Mouse (Mus musculus) small intestine, adult 2 months (tissue): ENCODE results near the gene Slc25a33. TPM values are rescaled to one million over a fixed set of nuclear protein-coding genes. Genes with fewer than 3 reads are reported as not detected.

Experiments
- H3K27ac ChIP-seq: fragments of 200-500 bp; 2 replicates; pipeline ENCODE4 v1.5.1; 2012; ENCODE audit warnings: low read depth, low read length, control low read depth, inconsistent platforms; ENCODE audit not compliant: insufficient read depth
- H3K27me3 ChIP-seq: fragments of 200-500 bp; 2 replicates; pipeline ENCODE4 v1.6.1; 2012; ENCODE audit warnings: mild to moderate bottlenecking, moderate library complexity, low read length, inconsistent platforms; ENCODE audit not compliant: control insufficient read depth, insufficient read depth
- H3K36me3 ChIP-seq: fragments of 200-500 bp; 2 replicates; pipeline ENCODE4 v1.6.1; 2012; ENCODE audit warnings: mild to moderate bottlenecking, low read length, control low read depth, inconsistent platforms; ENCODE audit not compliant: control insufficient read depth, insufficient read depth
- H3K4me1 ChIP-seq: fragments of 200-500 bp; 2 replicates; pipeline ENCODE4 v1.6.1; 2012; ENCODE audit warnings: low read length, inconsistent platforms, mixed read lengths; ENCODE audit not compliant: control insufficient read depth, insufficient read depth, insufficient read length
- H3K4me3 ChIP-seq: fragments of 200-500 bp; 2 replicates; pipeline ENCODE4 v1.5.1; 2012; ENCODE audit warnings: low read depth, mild to moderate bottlenecking, control low read depth, inconsistent platforms, low read length, moderate library complexity
- CTCF ChIP-seq: fragments of 200-500 bp; IDR thresholded peaks from 2 replicates; pipeline ENCODE4 v1.5.1; 2012; ENCODE audit warnings: low read depth, mild to moderate bottlenecking, control low read depth, inconsistent platforms, low read length, moderate library complexity, mixed read lengths; ENCODE audit not compliant: insufficient replicate concordance, insufficient read length; ENCODE audit errors: extremely low read depth
- POLR2A ChIP-seq: fragments of 200-500 bp; IDR thresholded peaks from 2 replicates; pipeline ENCODE4 v1.6.1; 2012; ENCODE audit warnings: low read depth, mild to moderate bottlenecking, control low read depth, inconsistent platforms, low read length, moderate library complexity
- WGBS: fragments of 180-500 bp; shearing (Covaris S2); methylation state at CpG from one replicate; pipeline ENCODE4 v1.1.7; 2018; 5-methylcytosine and 5-hydroxymethylcytosine counted together
- polyA plus RNA-seq: library from polyadenylated mRNA; depleted of rRNA; stranded (reverse); fragments of >200 nt; gene quantifications from 2 replicates; pipeline ENCODE4 v1.2.3, GENCODE M21; 2012

Gene Slc25a33
- polyA plus RNA-seq, 1 experiment = 5.3 TPM

GRCm38 (mm10) chr4:149800172-149800464 is 26.0 kb upstream of the Slc25a33 start:
- 81% methylated on average over 6 of the region's 6 CpGs for WGBS
- Histone ChIP-seq H3K36me3 (no peaks in the 10 kb centered on the region), H3K4me3 (no peak overlapping the region), H3K27me3 (no peaks in the 10 kb centered on the region), H3K27ac (no peak overlapping the region), H3K4me1 (no peaks in the 10 kb centered on the region; the same call in 1 of the 2 replicates)
- TF ChIP-seq POLR2A = no peak
- no peak for TF ChIP-seq CTCF

- Histone ChIP-seq H3K36me3 (no peaks in the 10 kb centered on the region), H3K27ac (no peak overlapping the region), H3K4me3 (no peak overlapping the region), H3K27me3 (no peaks in the 10 kb centered on the region), H3K4me1 (no peaks in the 10 kb centered on the region; the same call in 1 of the 2 replicates)
- 79% methylated on average over 16 of the region's 16 CpGs for WGBS
- no peak for TF ChIP-seq CTCF
- TF ChIP-seq POLR2A = no peak
Measured at GRCm38 (mm10) chr4:149799346-149800171, 25.5 kb upstream of the Slc25a33 start.

- Histone ChIP-seq H3K36me3 (no peaks in the 10 kb centered on the region), H3K4me3 (no peak overlapping the region), H3K4me1 (no peaks in the 10 kb centered on the region; the same call in 1 of the 2 replicates), H3K27ac (peak overlapping the region; percentile 84), H3K27me3 (no peaks in the 10 kb centered on the region)
- 56% methylated on average over 7 of the region's 7 CpGs for WGBS
- TF ChIP-seq CTCF = no peak
- TF ChIP-seq POLR2A = no peak
Measured at GRCm38 (mm10) chr4:149798684-149799309, 24.7 kb upstream of the Slc25a33 start.

GRCm38 (mm10) chr4:149798116-149798515 is 24.0 kb upstream of the Slc25a33 start:
- TF ChIP-seq POLR2A (no peak), CTCF (no peak)
- H3K36me3 ChIP-seq = no peaks in the 10 kb centered on the region
- no peaks in the 10 kb centered on the region for H3K27me3 ChIP-seq
- no peaks in the 10 kb centered on the region; the same call in none of the 2 replicates for H3K4me1 ChIP-seq
- H3K27ac ChIP-seq = peak overlapping the region; percentile 84
- no peak overlapping the region for H3K4me3 ChIP-seq
- WGBS = 83% methylated on average over 2 of the region's 2 CpGs

GRCm38 (mm10) chr4:149797220-149797610 is 23.1 kb upstream of the Slc25a33 start:
- no peak overlapping the region for H3K4me3 ChIP-seq
- WGBS = 27% methylated on average over 1 of the region's 1 CpGs
- H3K27ac ChIP-seq = no peak overlapping the region
- peaks cover 4% of the 10 kb centered on the region for H3K4me1 ChIP-seq
- no peaks in the 10 kb centered on the region for H3K36me3 ChIP-seq
- no peaks in the 10 kb centered on the region for H3K27me3 ChIP-seq
- no peak for TF ChIP-seq POLR2A
- no peak for TF ChIP-seq CTCF

- Histone ChIP-seq H3K4me1 (peaks cover 7% of the 10 kb centered on the region), H3K27ac (no peak overlapping the region), H3K36me3 (no peaks in the 10 kb centered on the region), H3K27me3 (no peaks in the 10 kb centered on the region), H3K4me3 (no peak overlapping the region)
- 63% methylated on average over 14 of the region's 14 CpGs for WGBS
- TF ChIP-seq CTCF (no peak), POLR2A (no peak)
Measured at GRCm38 (mm10) chr4:149796567-149797219, 22.6 kb upstream of the Slc25a33 start.

- 82% methylated on average over 7 of the region's 7 CpGs for WGBS
- H3K4me1 ChIP-seq = peaks cover 16% of the 10 kb centered on the region
- H3K4me3 ChIP-seq = no peak overlapping the region
- H3K36me3 ChIP-seq = no peaks in the 10 kb centered on the region
- no peaks in the 10 kb centered on the region for H3K27me3 ChIP-seq
- no peak for TF ChIP-seq CTCF
- TF ChIP-seq POLR2A = no peak
- no peak overlapping the region for H3K27ac ChIP-seq
Measured at GRCm38 (mm10) chr4:149794966-149795477, 20.9 kb upstream of the Slc25a33 start.
